Mouse (Mus musculus) testis, adult 2 months (tissue): ENCODE measurements at regions not wholly inside any gene's neighbourhood (a gene's known extent, or its start where the extent isn't known, plus 50 kb on each side); places are given as distances from the start of the nearest gene placed in this dataset.

Source experiments
- H3K27ac ChIP-seq: fragments of 200-500 bp; 2 replicates; pipeline ENCODE4 v1.5.1; 2012; ENCODE audit warnings: low read depth, low read length; ENCODE audit not compliant: control insufficient read depth, insufficient read depth
- H3K27me3 ChIP-seq: fragments of 200-500 bp; 2 replicates; pipeline ENCODE4 v1.6.1; 2012; ENCODE audit warnings: mild to moderate bottlenecking, low read length, moderate library complexity; ENCODE audit not compliant: control insufficient read depth, insufficient read depth
- H3K36me3 ChIP-seq: fragments of 200-500 bp; 2 replicates; pipeline ENCODE4 v1.6.1; 2012; ENCODE audit warnings: mild to moderate bottlenecking, low read length; ENCODE audit not compliant: control insufficient read depth, insufficient read depth
- H3K4me1 ChIP-seq: fragments of 200-500 bp; 2 replicates; pipeline ENCODE4 v1.6.1; 2012; ENCODE audit warnings: low read length; ENCODE audit not compliant: control insufficient read depth, insufficient read depth
- H3K4me3 ChIP-seq: fragments of 200-500 bp; 2 replicates; pipeline ENCODE4 v1.5.1; 2012; ENCODE audit warnings: low read depth, mild to moderate bottlenecking, low read length, moderate library complexity, mixed read lengths; ENCODE audit not compliant: control insufficient read depth
- CTCF ChIP-seq: fragments of 200-500 bp; IDR thresholded peaks from 2 replicates; pipeline ENCODE4 v1.5.1; 2012; ENCODE audit warnings: low read depth, mild to moderate bottlenecking, inconsistent platforms, low read length, moderate library complexity; ENCODE audit not compliant: control insufficient read depth, insufficient read depth, insufficient replicate concordance
- POLR2A ChIP-seq: fragments of 200-500 bp; IDR thresholded peaks from 2 replicates; pipeline ENCODE4 v1.6.1; 2012; ENCODE audit warnings: low read depth, mild to moderate bottlenecking, inconsistent platforms, low read length, moderate library complexity; ENCODE audit not compliant: control insufficient read depth

GRCm38 (mm10) chr3:143328521-143328920 lies 446.7 kb upstream of the Pkn2 start:
- Histone ChIP-seq H3K27ac (no peak overlapping the region), H3K4me3 (no peak overlapping the region), H3K27me3 (no peaks in the 10 kb centered on the region), H3K36me3 (no peaks in the 10 kb centered on the region), H3K4me1 (no peaks in the 10 kb centered on the region)
- TF ChIP-seq CTCF (no peak), POLR2A (no peak)

- Histone ChIP-seq H3K36me3 (no peaks in the 10 kb centered on the region), H3K27ac (no peak overlapping the region), H3K4me3 (no peak overlapping the region), H3K27me3 (no peaks in the 10 kb centered on the region), H3K4me1 (no peaks in the 10 kb centered on the region)
- no peak for TF ChIP-seq POLR2A
- TF ChIP-seq CTCF: no peak
Measured at GRCm38 (mm10) chr3:143327652-143328051, 445.8 kb upstream of the Pkn2 start.

GRCm38 (mm10) chr3:143316457-143316856 lies 434.7 kb upstream of the Pkn2 start:
- Histone ChIP-seq H3K27ac (no peak overlapping the region), H3K36me3 (no peaks in the 10 kb centered on the region), H3K4me1 (no peaks in the 10 kb centered on the region), H3K4me3 (no peak overlapping the region), H3K27me3 (no peaks in the 10 kb centered on the region)
- TF ChIP-seq CTCF (no peak), POLR2A (no peak)

GRCm38 (mm10) chr3:143291793-143292192 lies 410.0 kb upstream of the Pkn2 start:
- H3K27ac ChIP-seq: no peak overlapping the region
- H3K4me3 ChIP-seq: no peak overlapping the region
- H3K27me3 ChIP-seq: no peaks in the 10 kb centered on the region
- H3K36me3 ChIP-seq: no peaks in the 10 kb centered on the region
- TF ChIP-seq POLR2A: no peak
- peak; percentile 22; the same call in 1 of the 2 replicates for TF ChIP-seq CTCF
- no peaks in the 10 kb centered on the region for H3K4me1 ChIP-seq

- Histone ChIP-seq H3K36me3 (no peaks in the 10 kb centered on the region), H3K27ac (no peak overlapping the region)
- TF ChIP-seq POLR2A (no peak), CTCF (no peak)
Measured at GRCm38 (mm10) chr3:143264132-143264531, 382.3 kb upstream of the Pkn2 start.

GRCm38 (mm10) chr3:143252643-143253042 lies 370.8 kb upstream of the Pkn2 start:
- no peaks in the 10 kb centered on the region for H3K4me1 ChIP-seq
- no peak overlapping the region for H3K4me3 ChIP-seq
- H3K27ac ChIP-seq: no peak overlapping the region
- TF ChIP-seq CTCF: no peak
- no peak for TF ChIP-seq POLR2A
- no peaks in the 10 kb centered on the region for H3K27me3 ChIP-seq
- no peaks in the 10 kb centered on the region for H3K36me3 ChIP-seq

More at GRCm38 (mm10) chr3:143264132-143264531, 382.3 kb upstream of the Pkn2 start:
- Histone ChIP-seq H3K4me1 (no peaks in the 10 kb centered on the region), H3K27me3 (no peaks in the 10 kb centered on the region), H3K4me3 (no peak overlapping the region)

GRCm38 (mm10) chr3:143252008-143252407 lies 370.2 kb upstream of the Pkn2 start:
- Histone ChIP-seq H3K27me3 (no peaks in the 10 kb centered on the region), H3K4me3 (no peak overlapping the region), H3K27ac (no peak overlapping the region), H3K36me3 (no peaks in the 10 kb centered on the region), H3K4me1 (no peaks in the 10 kb centered on the region)
- TF ChIP-seq CTCF: no peak
- TF ChIP-seq POLR2A: no peak

GRCm38 (mm10) chr3:143242691-143243090 lies 360.9 kb upstream of the Pkn2 start:
- Histone ChIP-seq H3K4me1 (no peaks in the 10 kb centered on the region), H3K4me3 (no peak overlapping the region), H3K27me3 (no peaks in the 10 kb centered on the region), H3K36me3 (no peaks in the 10 kb centered on the region), H3K27ac (no peak overlapping the region)
- no peak for TF ChIP-seq CTCF
- no peak for TF ChIP-seq POLR2A
